Mouse (Mus musculus) myocyte (in vitro differentiated cells): ENCODE measurements around the gene Zic5. TPM values are rescaled to one million over a fixed set of nuclear protein-coding genes. Genes with fewer than 3 reads are reported as not detected.
A peak's percentile ranks its signal among the peaks of the same experiment; 100 is the strongest.

Experiments
- H3K27me3 ChIP-seq: one replicate; pipeline ENCODE4 v1.6.1; 2011; ENCODE audit not compliant: control insufficient read depth, insufficient read depth, insufficient read length
- H3K36me3 ChIP-seq: one replicate; pipeline ENCODE4 v1.6.1; 2011; ENCODE audit not compliant: control insufficient read depth, insufficient read depth
- H3K4me2 ChIP-seq: one replicate; pipeline ENCODE4 v1.6.1; 2011; ENCODE audit warnings: low read depth, control low read depth
- H3K4me3 ChIP-seq: one replicate; pipeline ENCODE4 v1.5.1; 2011; ENCODE audit warnings: mild to moderate bottlenecking, control low read depth, moderate library complexity
- H3K79me2 ChIP-seq: one replicate; pipeline ENCODE4 v1.6.1; 2011; ENCODE audit not compliant: control insufficient read depth, insufficient read depth
- H3ac ChIP-seq: one replicate; pipeline ENCODE4 v1.6.1; 2011; ENCODE audit not compliant: control insufficient read depth, insufficient read length
- CEBPB ChIP-seq: IDR thresholded peaks from 2 replicates; pipeline ENCODE4 v1.6.1; 2011; ENCODE audit warnings: mild to moderate bottlenecking, moderate library complexity; ENCODE audit not compliant: poor library complexity, insufficient read depth, severe bottlenecking
- E2F4 ChIP-seq: IDR thresholded peaks from one replicate; pipeline ENCODE4 v1.6.1; 2011; ENCODE audit warnings: mild to moderate bottlenecking, control low read depth, moderate library complexity; ENCODE audit not compliant: insufficient read depth
- MAX ChIP-seq: IDR thresholded peaks from one replicate; pipeline ENCODE4 v1.6.1; 2011; ENCODE audit warnings: low read depth, mild to moderate bottlenecking, control low read depth
- MYOD1 ChIP-seq, 3 experiments: IDR thresholded peaks; one replicate each; pipeline ENCODE4 v1.6.1; 2011; ENCODE audit warnings: control low read depth in 2 of 3, low read depth in 2 of 3, mild to moderate bottlenecking in 2 of 3, moderate library complexity in 1 of 3; ENCODE audit not compliant: insufficient read length in 2 of 3, control insufficient read depth in 1 of 3
- MYOG ChIP-seq, 3 experiments: IDR thresholded peaks; one replicate each; pipeline ENCODE4 v1.6.1; 2011; ENCODE audit warnings: control low read depth in 2 of 3, low read depth in 2 of 3, mild to moderate bottlenecking in 2 of 3; ENCODE audit not compliant: insufficient read length in 2 of 3, control insufficient read depth in 1 of 3, insufficient read depth in 1 of 3
- POLR2A ChIP-seq: IDR thresholded peaks from one replicate; pipeline ENCODE4 v1.6.1; 2011; ENCODE audit warnings: low read depth, mild to moderate bottlenecking, control low read depth, moderate library complexity; ENCODE audit not compliant: insufficient read length
- POLR2AphosphoS2 ChIP-seq: IDR thresholded peaks from one replicate; pipeline ENCODE4 v1.6.1; 2011; ENCODE audit warnings: low read depth, control low read depth; ENCODE audit not compliant: insufficient read length
- REST ChIP-seq: IDR thresholded peaks from one replicate; pipeline ENCODE4 v1.6.1; 2011; ENCODE audit warnings: mild to moderate bottlenecking, control low read depth, moderate library complexity; ENCODE audit not compliant: insufficient read depth, insufficient read length
- SRF ChIP-seq: IDR thresholded peaks from one replicate; pipeline ENCODE4 v1.6.1; 2011; ENCODE audit warnings: low read depth; ENCODE audit not compliant: control insufficient read depth, insufficient read length
- TCF12 ChIP-seq: IDR thresholded peaks from one replicate; pipeline ENCODE4 v1.6.1; 2011; ENCODE audit warnings: mild to moderate bottlenecking, control low read depth; ENCODE audit not compliant: poor library complexity, insufficient read depth, severe bottlenecking
- TCF3 ChIP-seq: IDR thresholded peaks from one replicate; pipeline ENCODE4 v1.6.1; 2011; ENCODE audit warnings: low read depth, control low read depth; ENCODE audit not compliant: insufficient read length
- USF1 ChIP-seq: IDR thresholded peaks from one replicate; pipeline ENCODE4 v1.6.1; 2011; ENCODE audit warnings: low read depth, mild to moderate bottlenecking, control low read depth, moderate library complexity
- polyA plus RNA-seq: library from polyadenylated mRNA; unstranded; fragments of >200 nt; fragmentation: generic; extraction: Trizol; gene quantifications from one replicate; pipeline ENCODE4 v1.2.1, GENCODE M21; 2012; ENCODE audit warnings: missing spikeins

Gene Zic5
- polyA plus RNA-seq, 1 experiment, result 0.42 TPM

DNA sequence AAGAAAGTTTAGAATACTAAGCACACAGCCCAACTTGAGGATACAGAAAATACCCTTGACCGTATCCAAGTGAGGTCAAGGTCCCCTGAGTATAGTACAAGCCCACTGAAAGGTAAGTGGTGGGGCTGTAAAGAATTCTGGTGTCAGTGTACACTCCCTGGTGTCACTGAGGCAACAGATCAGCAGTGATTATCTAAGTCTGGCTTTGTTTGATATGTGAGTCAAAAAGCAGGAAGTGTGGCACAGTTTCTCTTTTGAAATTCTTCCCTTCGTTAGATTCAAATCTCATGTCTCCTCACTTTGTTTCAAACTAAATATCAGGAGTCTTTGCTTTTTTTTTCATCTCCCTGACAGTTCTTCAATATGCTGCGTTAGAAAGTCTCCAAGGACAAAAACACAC lies 32.9 kb downstream of the Zic5 start:
- no peaks in the 10 kb centered on the region for H3K79me2 ChIP-seq
- TF ChIP-seq TCF12, result no peak
- no peak for TF ChIP-seq E2F4
- TF ChIP-seq POLR2A, result no peak
- no peak for TF ChIP-seq CEBPB
- no peak for TF ChIP-seq SRF
- TF ChIP-seq MYOD1 (IDR thresholded peaks at IDR 0.05; ENCODE audit: control insufficient read depth in 1 of 3, insufficient read length in 2 of 3, low read depth in 2 of 3), result no peak
- TF ChIP-seq MAX, result no peak
- TF ChIP-seq TCF3, result no peak
- no peak for TF ChIP-seq MYOG (IDR thresholded peaks at IDR 0.05; ENCODE audit: control insufficient read depth in 1 of 3, insufficient read depth in 1 of 3, insufficient read length in 2 of 3, low read depth in 2 of 3)
- TF ChIP-seq REST, result no peak
- TF ChIP-seq POLR2AphosphoS2, result no peak
- no peak for TF ChIP-seq USF1

DNA sequence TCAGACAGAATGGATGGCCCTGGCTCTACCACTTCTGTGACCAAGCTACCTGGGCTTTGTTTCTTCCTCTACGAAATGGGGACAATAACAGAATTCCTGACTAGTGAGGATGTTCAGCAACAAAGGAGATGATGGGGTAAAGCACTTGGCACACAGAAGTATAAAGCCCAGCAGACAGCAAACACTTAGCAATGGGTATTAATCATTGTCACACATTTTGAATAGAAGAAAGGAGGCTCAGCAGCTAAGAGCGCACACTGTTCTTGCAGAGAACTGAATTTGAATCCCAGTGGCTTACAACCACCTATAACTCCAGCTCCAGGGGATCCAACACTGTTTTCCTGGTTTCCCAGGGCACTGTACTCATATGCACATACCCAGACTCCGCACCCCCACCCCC lies 37.8 kb downstream of the Zic5 start:
- no peak overlapping the region for H3K4me3 ChIP-seq
- no peak overlapping the region for H3K4me2 ChIP-seq
- no peaks in the 10 kb centered on the region for H3K27me3 ChIP-seq
- H3ac ChIP-seq, result no peak overlapping the region
- no peaks in the 10 kb centered on the region for H3K36me3 ChIP-seq
- TF ChIP-seq MYOD1 (IDR thresholded peaks at IDR 0.05; ENCODE audit: control insufficient read depth in 1 of 3, insufficient read length in 2 of 3, low read depth in 2 of 3) (no peak), CEBPB (no peak), MYOG (IDR thresholded peaks at IDR 0.05; ENCODE audit: control insufficient read depth in 1 of 3, insufficient read depth in 1 of 3, insufficient read length in 2 of 3, low read depth in 2 of 3) (no peak), POLR2A (no peak), SRF (no peak), E2F4 (no peak), USF1 (no peak), REST (no peak), POLR2AphosphoS2 (no peak), TCF12 (no peak), MAX (no peak), TCF3 (no peak)
- H3K79me2 ChIP-seq, result no peaks in the 10 kb centered on the region

More for the DNA sequence above, 32.9 kb downstream of the Zic5 start:
- peaks cover 8% of the 10 kb centered on the region for H3K27me3 ChIP-seq
- no peak overlapping the region for H3ac ChIP-seq
- H3K4me2 ChIP-seq, result peak overlapping the region; percentile 9
- no peak overlapping the region for H3K4me3 ChIP-seq
- no peaks in the 10 kb centered on the region for H3K36me3 ChIP-seq

DNA sequence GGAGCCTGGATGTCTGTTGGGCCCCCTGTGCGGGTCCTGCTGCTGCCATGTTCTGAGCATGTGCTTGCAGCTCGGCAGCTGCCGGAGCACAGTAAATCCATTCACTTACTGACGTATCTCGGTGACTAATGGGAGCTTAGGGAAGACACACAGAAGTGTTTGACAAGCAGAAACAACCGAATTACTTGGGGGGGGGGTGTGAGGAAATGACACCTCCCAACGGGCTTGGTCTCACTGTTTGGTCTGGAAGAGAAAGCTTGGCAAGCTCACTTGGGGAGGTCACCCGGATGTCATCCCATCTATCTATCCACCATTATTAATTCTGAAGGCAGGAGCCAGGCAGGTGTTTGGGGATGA lies 38.3 kb downstream of the Zic5 start:
- peak overlapping the region; percentile 38 for H3K4me2 ChIP-seq
- no peaks in the 10 kb centered on the region for H3K36me3 ChIP-seq
- no peaks in the 10 kb centered on the region for H3K27me3 ChIP-seq
- H3K4me3 ChIP-seq, result no peak overlapping the region
- H3K79me2 ChIP-seq, result no peaks in the 10 kb centered on the region
- H3ac ChIP-seq, result no peak overlapping the region
- no peak for TF ChIP-seq REST
- TF ChIP-seq USF1, result no peak
- TF ChIP-seq POLR2A, result no peak
- no peak for TF ChIP-seq MAX
- no peak for TF ChIP-seq TCF3
- TF ChIP-seq CEBPB, result no peak
- no peak for TF ChIP-seq POLR2AphosphoS2
- no peak for TF ChIP-seq E2F4
- TF ChIP-seq MYOD1 (IDR thresholded peaks at IDR 0.05; ENCODE audit: control insufficient read depth in 1 of 3, insufficient read length in 2 of 3, low read depth in 2 of 3), result no peak
- no peak for TF ChIP-seq SRF
- no peak for TF ChIP-seq MYOG (IDR thresholded peaks at IDR 0.05; ENCODE audit: control insufficient read depth in 1 of 3, insufficient read depth in 1 of 3, insufficient read length in 2 of 3, low read depth in 2 of 3)
- no peak for TF ChIP-seq TCF12

DNA sequence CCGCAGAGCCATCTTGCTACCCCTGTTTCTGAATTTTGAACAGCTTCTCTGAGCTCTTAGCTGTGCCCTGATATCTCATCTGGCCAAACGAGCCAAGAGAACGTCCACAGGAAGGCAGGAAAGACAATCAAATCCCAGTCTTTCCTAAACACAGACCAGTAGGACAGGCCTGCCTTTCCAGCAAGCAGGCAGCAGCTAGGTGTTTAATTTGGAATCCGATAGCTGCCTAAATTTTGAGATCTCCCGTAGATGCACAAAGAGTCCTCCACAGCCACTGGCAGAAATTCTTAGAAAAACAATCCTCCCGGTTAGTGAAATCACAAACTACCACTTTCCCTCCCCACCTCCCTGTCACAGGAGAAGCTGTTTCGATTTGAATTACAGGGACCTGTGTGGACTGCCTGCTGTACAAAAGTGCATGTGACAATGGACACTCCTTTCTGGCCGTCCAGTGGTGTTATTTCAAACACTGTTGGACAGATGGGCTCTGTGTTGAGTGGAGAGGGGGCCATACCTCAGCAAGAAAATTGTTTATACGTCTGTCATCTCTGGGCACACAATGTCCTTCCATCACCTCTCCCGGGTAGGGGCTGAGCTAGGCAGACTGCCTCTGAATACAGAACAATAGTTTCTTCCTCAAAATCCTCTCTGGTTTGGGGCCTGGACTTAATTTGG lies 38.8 kb downstream of the Zic5 start:
- no peaks in the 10 kb centered on the region for H3K79me2 ChIP-seq
- peak overlapping the region; percentile 38 for H3K4me2 ChIP-seq
- H3K4me3 ChIP-seq, result no peak overlapping the region
- H3K36me3 ChIP-seq, result no peaks in the 10 kb centered on the region
- no peak for TF ChIP-seq MYOG (IDR thresholded peaks at IDR 0.05; ENCODE audit: control insufficient read depth in 1 of 3, insufficient read depth in 1 of 3, insufficient read length in 2 of 3, low read depth in 2 of 3)
- TF ChIP-seq MYOD1 (IDR thresholded peaks at IDR 0.05; ENCODE audit: control insufficient read depth in 1 of 3, insufficient read length in 2 of 3, low read depth in 2 of 3), result no peak
- TF ChIP-seq POLR2A, result no peak
- TF ChIP-seq REST, result no peak
- no peak for TF ChIP-seq E2F4
- TF ChIP-seq TCF12, result no peak
- no peak for TF ChIP-seq CEBPB
- no peak for TF ChIP-seq USF1
- no peak for TF ChIP-seq TCF3
- TF ChIP-seq SRF, result no peak
- TF ChIP-seq MAX, result no peak
- TF ChIP-seq POLR2AphosphoS2, result no peak
- no peak overlapping the region for H3ac ChIP-seq
- no peaks in the 10 kb centered on the region for H3K27me3 ChIP-seq
